Mouse (Mus musculus) liver, embryonic 16.5 days (tissue): ENCODE measurements around the gene Otulin. TPM values are rescaled to one million over a fixed set of nuclear protein-coding genes. Genes with fewer than 3 reads are reported as not detected.

Experiments
- ATAC-seq: fragments of 200-750 bp; cut with Nextera tagmentation; 2 replicates; pipeline ENCODE4 v1.8.0; 2017; ENCODE audit warnings: low read depth, mild to moderate bottlenecking, moderate number of reproducible peaks, moderate library complexity
- H3K27ac ChIP-seq: fragments of 300-500 bp; sonication (generic); 2 replicates; pipeline ENCODE4 v1.5.1; 2014; ENCODE audit warnings: mild to moderate bottlenecking, low read length
- H3K27me3 ChIP-seq: fragments of 300-500 bp; sonication (generic); 2 replicates; pipeline ENCODE4 v1.6.1; 2014; ENCODE audit warnings: low read depth, low read length, mixed read lengths; ENCODE audit not compliant: control insufficient read depth, insufficient read depth
- H3K36me3 ChIP-seq: fragments of 300-500 bp; sonication (generic); 2 replicates; pipeline ENCODE4 v1.6.1; 2014; ENCODE audit warnings: mild to moderate bottlenecking; ENCODE audit not compliant: control insufficient read depth, insufficient read depth
- H3K4me1 ChIP-seq: fragments of 300-500 bp; sonication (generic); 2 replicates; pipeline ENCODE4 v1.6.1; 2014; ENCODE audit warnings: low read depth, low read length, mixed read lengths; ENCODE audit not compliant: control insufficient read depth
- H3K4me2 ChIP-seq: fragments of 300-500 bp; sonication (generic); 2 replicates; pipeline ENCODE4 v1.6.1; 2014; ENCODE audit warnings: low read depth, low read length, mixed read lengths
- H3K4me3 ChIP-seq: fragments of 300-500 bp; sonication (generic); 2 replicates; pipeline ENCODE4 v1.5.1; 2014; ENCODE audit warnings: low read depth, mild to moderate bottlenecking, low read length
- H3K9ac ChIP-seq: fragments of 300-500 bp; sonication (generic); 2 replicates; pipeline ENCODE4 v1.6.1; 2014; ENCODE audit warnings: low read depth, low read length
- H3K9me3 ChIP-seq: fragments of 300-500 bp; sonication (generic); replicated peaks from 2 replicates; pipeline ENCODE4 v1.6.1; 2016; ENCODE audit warnings: low read length; ENCODE audit not compliant: control insufficient read depth
- WGBS: fragments of 180-500 bp; shearing (Covaris S2); extraction: QIAGEN DNeasy Blood & Tissue Kit; methylation state at CpG from one replicate; pipeline ENCODE4 v1.1.7; 2014; ENCODE audit not compliant: insufficient replicate concordance; 5-methylcytosine and 5-hydroxymethylcytosine counted together
- polyA plus RNA-seq: library from polyadenylated mRNA; unstranded; fragments of >200 nt; fragmentation: Nextera tagmentation; extraction: Ambion mirVana; gene quantifications from 2 replicates; pipeline ENCODE4 v1.2.1, GENCODE M21; 2015

Gene Otulin
- polyA plus RNA-seq, 1 experiment from 2014 or later, result 12.3 TPM

- H3K27me3 ChIP-seq, result no peaks in the 10 kb centered on the region
- no peak overlapping the region for H3K4me3 ChIP-seq
- no peak overlapping the region for H3K27ac ChIP-seq
- H3K4me1 ChIP-seq, result peaks cover 3% of the 10 kb centered on the region
- H3K4me2 ChIP-seq, result no peak overlapping the region
- no peak overlapping the region for H3K9ac ChIP-seq
- H3K36me3 ChIP-seq, result no peaks in the 10 kb centered on the region
- 0 out of 2 replicates have a peak, but pooled peaks cover 2% of the 10 kb centered on the region for H3K9me3 ChIP-seq
- 67% methylated on average over 6 of the region's 6 CpGs for WGBS
- no peak for ATAC-seq
Measured at GRCm38 (mm10) chr15:27661696-27662095, 31.2 kb upstream of the Otulin start.

GRCm38 (mm10) chr15:27659592-27660244, 29.2 kb upstream of the Otulin start:
- Histone ChIP-seq H3K27me3 (no peaks in the 10 kb centered on the region), H3K4me2 (no peak overlapping the region), H3K27ac (no peak overlapping the region), H3K9ac (no peak overlapping the region), H3K4me3 (no peak overlapping the region), H3K36me3 (no peaks in the 10 kb centered on the region), H3K9me3 (0 out of 2 replicates have a peak, but pooled peaks cover 2% of the 10 kb centered on the region), H3K4me1 (no peaks in the 10 kb centered on the region)
- 21% methylated on average over 17 of the region's 17 CpGs for WGBS
- no peak for ATAC-seq

- no peaks in the 10 kb centered on the region for H3K27me3 ChIP-seq
Measured at GRCm38 (mm10) chr15:27659143-27659542, 28.6 kb upstream of the Otulin start.

GRCm38 (mm10) chr15:27658356-27658755, 27.9 kb upstream of the Otulin start:
- no peak for ATAC-seq
- H3K27ac ChIP-seq, result no peak overlapping the region
- no peaks in the 10 kb centered on the region for H3K36me3 ChIP-seq
- H3K9ac ChIP-seq, result no peak overlapping the region
- 0 out of 2 replicates have a peak, but pooled peaks cover 2% of the 10 kb centered on the region for H3K9me3 ChIP-seq
- no peak overlapping the region for H3K4me2 ChIP-seq
- no peaks in the 10 kb centered on the region for H3K4me1 ChIP-seq
- H3K27me3 ChIP-seq, result no peaks in the 10 kb centered on the region
- no peak overlapping the region for H3K4me3 ChIP-seq
- 71% methylated on average over 4 of the region's 4 CpGs for WGBS

More at GRCm38 (mm10) chr15:27659143-27659542, 28.6 kb upstream of the Otulin start:
- Histone ChIP-seq H3K27ac (no peak overlapping the region), H3K9ac (no peak overlapping the region), H3K4me2 (no peak overlapping the region), H3K36me3 (no peaks in the 10 kb centered on the region), H3K4me3 (no peak overlapping the region), H3K9me3 (0 out of 2 replicates have a peak, but pooled peaks cover 2% of the 10 kb centered on the region), H3K4me1 (no peaks in the 10 kb centered on the region)
- WGBS, result 70% methylated on average over 5 of the region's 5 CpGs
- no peak for ATAC-seq

GRCm38 (mm10) chr15:27657866-27658265, 27.4 kb upstream of the Otulin start:
- ATAC-seq, result no peak
- Histone ChIP-seq H3K27ac (no peak overlapping the region), H3K36me3 (no peaks in the 10 kb centered on the region), H3K9ac (no peak overlapping the region), H3K4me1 (no peaks in the 10 kb centered on the region), H3K27me3 (no peaks in the 10 kb centered on the region), H3K9me3 (0 out of 2 replicates have a peak, but pooled peaks cover 2% of the 10 kb centered on the region), H3K4me3 (no peak overlapping the region), H3K4me2 (no peak overlapping the region)
- 82% methylated on average over 10 of the region's 10 CpGs for WGBS

- no peak overlapping the region for H3K27ac ChIP-seq
- WGBS, result 65% methylated on average over 9 of the region's 9 CpGs
- H3K9me3 ChIP-seq, result 0 out of 2 replicates have a peak, but pooled peaks cover 2% of the 10 kb centered on the region
- no peaks in the 10 kb centered on the region for H3K36me3 ChIP-seq
- H3K4me1 ChIP-seq, result no peaks in the 10 kb centered on the region
- no peak for ATAC-seq
- no peak overlapping the region for H3K4me2 ChIP-seq
- H3K4me3 ChIP-seq, result no peak overlapping the region
- no peak overlapping the region for H3K9ac ChIP-seq
- H3K27me3 ChIP-seq, result no peaks in the 10 kb centered on the region
Measured at GRCm38 (mm10) chr15:27656626-27657025, 26.1 kb upstream of the Otulin start.

- H3K27ac ChIP-seq, result no peak overlapping the region
- H3K4me1 ChIP-seq, result no peaks in the 10 kb centered on the region
- no peak overlapping the region for H3K4me2 ChIP-seq
- no peaks in the 10 kb centered on the region for H3K36me3 ChIP-seq
- no peak overlapping the region for H3K9ac ChIP-seq
- no peak for ATAC-seq
- no peaks in the 10 kb centered on the region for H3K27me3 ChIP-seq
- H3K4me3 ChIP-seq, result no peak overlapping the region
- WGBS, result 22% methylated on average over 5 of the region's 5 CpGs
- 0 out of 2 replicates have a peak, but pooled peaks cover 2% of the 10 kb centered on the region for H3K9me3 ChIP-seq
Measured at GRCm38 (mm10) chr15:27655015-27655414, 24.5 kb upstream of the Otulin start.

- no peaks in the 10 kb centered on the region for H3K4me1 ChIP-seq
- H3K36me3 ChIP-seq, result no peaks in the 10 kb centered on the region
- no peak overlapping the region for H3K27ac ChIP-seq
- no peak overlapping the region for H3K9ac ChIP-seq
- H3K27me3 ChIP-seq, result no peaks in the 10 kb centered on the region
- no peak overlapping the region for H3K4me3 ChIP-seq
- no peak for ATAC-seq
- WGBS, result 37% methylated on average over 3 of the region's 3 CpGs
- no peak overlapping the region for H3K4me2 ChIP-seq
- no peaks in the 10 kb centered on the region for H3K9me3 ChIP-seq
Measured at GRCm38 (mm10) chr15:27647686-27648085, 17.2 kb upstream of the Otulin start.

GRCm38 (mm10) chr15:27646665-27647064, 16.2 kb upstream of the Otulin start:
- WGBS, result 78% methylated on average over 8 of the region's 8 CpGs
- H3K9ac ChIP-seq, result no peak overlapping the region
- ATAC-seq, result no peak

More at GRCm38 (mm10) chr15:27646665-27647064, 16.2 kb upstream of the Otulin start:
- Histone ChIP-seq H3K36me3 (no peaks in the 10 kb centered on the region), H3K27ac (no peak overlapping the region), H3K4me1 (no peaks in the 10 kb centered on the region), H3K27me3 (no peaks in the 10 kb centered on the region), H3K4me3 (no peak overlapping the region), H3K9me3 (no peaks in the 10 kb centered on the region), H3K4me2 (no peak overlapping the region)
